Comparison of ENCODE assay signal across 8 mouse cellular contexts in the genomic region with DNA sequence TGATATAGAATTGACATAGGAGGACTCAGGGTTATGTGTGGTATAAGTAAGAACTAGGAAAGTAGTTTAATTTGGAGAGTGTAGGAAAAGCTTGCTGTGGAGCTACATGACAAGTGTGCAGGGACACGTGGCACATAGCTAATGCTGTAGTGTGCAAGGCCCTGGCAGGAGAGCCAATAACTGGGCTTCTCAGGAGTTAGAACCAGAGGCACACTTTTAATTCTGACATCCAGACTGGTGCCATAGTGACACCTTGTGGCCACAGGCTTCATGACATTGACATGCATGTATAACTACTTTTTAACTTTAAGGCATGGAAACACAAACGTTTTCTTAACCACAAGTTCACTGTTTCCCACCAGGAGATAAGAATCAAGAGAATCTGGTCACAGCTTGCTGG.
DNase-seq lines count a peak whose midpoint lies in the region; ATAC-seq and TF ChIP-seq lines count a peak whose summit lies in the region.

No protein-coding gene starts in this region.

- ATAC-seq in embryonic facial prominence, embryonic 12.5 days (ENCODE audit: insufficient number of reproducible peaks, insufficient read depth, low FRiP score, low TSS enrichment) = 0 out of 2 replicates have a peak, but pooled peaks have one; percentile 77
- ATAC-seq in heart, embryonic 16.5 days (replicated peaks; ENCODE audit: extremely low read depth, insufficient read depth, low FRiP score) = peak; percentile 63
- ATAC-seq in neutrophil, adult 5-6 weeks (ENCODE audit: extremely low read depth, insufficient number of reproducible peaks, low FRiP score, poor library complexity, severe bottlenecking) = peak; percentile 89

- no peak overlapping the region for H3K4me3 ChIP-seq in CH12.LX (replicated peaks in 1 of 3; ENCODE audit: low read depth in 2 of 3, low read length in 2 of 3, poor library complexity in 1 of 3)
- no peak overlapping the region for H3K4me3 ChIP-seq in embryonic facial prominence, embryonic 12.5 days
- H3K4me3 ChIP-seq in heart, embryonic 16.5 days (ENCODE audit: low read length) = no peak overlapping the region
- H3K4me3 ChIP-seq in lung, adult 2 months (replicated peaks; ENCODE audit: extremely low read depth, low read depth, low read length) = no peak overlapping the region

- 3% methylated on average over 2 of the region's 2 CpGs for WGBS in embryonic facial prominence, embryonic 12.5 days
- WGBS in heart, embryonic 16.5 days = 2% methylated on average over 2 of the region's 2 CpGs
- WGBS in lung, adult 2 months = 0% methylated on average over 2 of the region's 2 CpGs

- no peak for TF ChIP-seq POLR2A in CH12.LX (IDR thresholded peaks at IDR 0.05; ENCODE audit: low read depth, low read length)
- TF ChIP-seq POLR2A in lung, adult 2 months (IDR thresholded peaks at IDR 0.05; ENCODE audit: borderline replicate concordance, extremely low read depth, low read depth, low read length) = no peak

- no peak overlapping the region for H3K9ac ChIP-seq in CH12.LX (ENCODE audit: insufficient read depth, low read depth)
- no peak overlapping the region for H3K9ac ChIP-seq in embryonic facial prominence, embryonic 12.5 days
- no peak overlapping the region for H3K9ac ChIP-seq in heart, embryonic 16.5 days (ENCODE audit: low read length)

- no peaks in the 10 kb centered on the region for H3K36me3 ChIP-seq in CH12.LX (replicated peaks in 1 of 2; ENCODE audit: control insufficient read depth in 1 of 2, insufficient read depth in 1 of 2, low read length in 1 of 2)
- no peaks in the 10 kb centered on the region for H3K36me3 ChIP-seq in embryonic facial prominence, embryonic 12.5 days
- H3K36me3 ChIP-seq in heart, embryonic 16.5 days (ENCODE audit: control insufficient read depth, insufficient read depth) = no peaks in the 10 kb centered on the region

- H3K4me1 ChIP-seq in CH12.LX (ENCODE audit: control insufficient read depth in 1 of 2, insufficient read depth in 2 of 2) = peaks cover 2 to 45% of the 10 kb centered on the region in 2 experiments; a peak in 3 of 4 replicates
- no peaks in the 10 kb centered on the region for H3K4me1 ChIP-seq in embryonic facial prominence, embryonic 12.5 days
- H3K4me1 ChIP-seq in heart, embryonic 16.5 days (ENCODE audit: control insufficient read depth, insufficient read depth, low read length) = peaks cover 8% of the 10 kb centered on the region
- no peaks in the 10 kb centered on the region for H3K4me1 ChIP-seq in lung, adult 2 months (ENCODE audit: control insufficient read depth, insufficient read depth, low read length)

- no peak overlapping the region for H3K27ac ChIP-seq in CH12.LX (ENCODE audit: insufficient read depth, low read depth)
- no peak overlapping the region for H3K27ac ChIP-seq in embryonic facial prominence, embryonic 12.5 days
- no peak overlapping the region for H3K27ac ChIP-seq in heart, embryonic 16.5 days (ENCODE audit: low read length)

- DNase-seq in CH12.LX (ENCODE audit: extremely low read depth) = peak; percentile 82
- DNase-seq in adrenal gland, postnatal 4 days (ENCODE audit: low spot score in 2 of 2) = peak; percentile 35 to 60
- DNase-seq in kidney, postnatal 36 days = peak; percentile 71 to 88
- peak; percentile 67 for DNase-seq in lung, adult 2 months
- peak; percentile 88 to 91 for DNase-seq in thymus, postnatal 10 days (ENCODE audit: low spot score in 2 of 2)

- TF ChIP-seq CTCF in CH12.LX (conservative IDR thresholded peaks at IDR 0.05 in 1 of 2, IDR thresholded peaks at IDR 0.05 in 1 of 2; ENCODE audit: low read depth in 2 of 2, low read length in 2 of 2) = peak; percentile 80 to 94
- peak; percentile 35; the same call in 1 of the 2 replicates for TF ChIP-seq CTCF in lung, adult 2 months (IDR thresholded peaks at IDR 0.05; ENCODE audit: insufficient read depth, low read length)

- in situ Hi-C loops in CH12.LX (cut with MboI; ENCODE audit: low pct_ligation_motif_present, low pct_unique_long_range_greater_than_20kb, low sequenced_read_pairs) = loop anchor here (10.0 to 25.0 kb wide), 2 partner anchors 254 to 657 kb away; a partner anchor contains a TSS

- H3K4me2 ChIP-seq in CH12.LX (ENCODE audit: insufficient read depth, low read depth, poor library complexity, severe bottlenecking) = no peak overlapping the region
- H3K4me2 ChIP-seq in embryonic facial prominence, embryonic 12.5 days (replicated peaks) = no peak overlapping the region
- no peak overlapping the region for H3K4me2 ChIP-seq in heart, embryonic 16.5 days (ENCODE audit: low read depth, low read length)

- TF ChIP-seq RAD21 in CH12.LX (IDR thresholded peaks at IDR 0.05; ENCODE audit: low read depth, low read length) = peak; percentile 96

- H3K27me3 ChIP-seq in CH12.LX (replicated peaks) = no peaks in the 10 kb centered on the region
- H3K27me3 ChIP-seq in embryonic facial prominence, embryonic 12.5 days = no peaks in the 10 kb centered on the region
- no peaks in the 10 kb centered on the region for H3K27me3 ChIP-seq in heart, embryonic 16.5 days (ENCODE audit: control insufficient read depth, insufficient read depth, low read length)

- H3K79me2 ChIP-seq in CH12.LX (replicated peaks; ENCODE audit: control insufficient read depth, extremely low read depth, insufficient read depth, poor library complexity, severe bottlenecking) = no peaks in the 10 kb centered on the region

- H3K9me3 ChIP-seq in CH12.LX (replicated peaks; ENCODE audit: low read length) = no peaks in the 10 kb centered on the region
- no peaks in the 10 kb centered on the region for H3K9me3 ChIP-seq in embryonic facial prominence, embryonic 12.5 days
- no peaks in the 10 kb centered on the region for H3K9me3 ChIP-seq in heart, embryonic 16.5 days (replicated peaks; ENCODE audit: control insufficient read depth, low read length)

- dilution Hi-C loops in CH12.LX (cut with MboI; ENCODE audit: extremely low pct_ligation_motif_present, extremely low pct_unique_long_range_greater_than_20kb, low sequenced_read_pairs) = no loop called here

- no peak for TF ChIP-seq EP300 in CH12.LX (IDR thresholded peaks at IDR 0.05; ENCODE audit: low read length)

TF ChIP-seq in CH12.LX, 34 proteins besides CTCF, POLR2A, EP300 and RAD21:
- TF ChIP-seq MAX (IDR thresholded peaks at IDR 0.05; ENCODE audit: low read length) = 0 out of 2 replicates have a peak, but pooled peaks have one; percentile 49
- no peak for TF ChIP-seq MEF2A (IDR thresholded peaks at IDR 0.05; ENCODE audit: borderline replicate concordance, low read depth, low read length)
- no peak for TF ChIP-seq USF2 (conservative IDR thresholded peaks at IDR 0.05; ENCODE audit: low read depth, low read length)
- TF ChIP-seq NELFE (IDR thresholded peaks at IDR 0.05; ENCODE audit: low read depth, low read length) = no peak; the same call in 1 of the 2 replicates
- TF ChIP-seq ZC3H11A (IDR thresholded peaks at IDR 0.05; ENCODE audit: low read depth, low read length) = peak; percentile 48
- peak; percentile 85 for TF ChIP-seq SMC3 (IDR thresholded peaks at IDR 0.05; ENCODE audit: low read depth, low read length)
- no peak for TF ChIP-seq POLR2AphosphoS2 (IDR thresholded peaks at IDR 0.05; ENCODE audit: low read depth, low read length)
- TF ChIP-seq KAT2A (IDR thresholded peaks at IDR 0.05; ENCODE audit: insufficient replicate concordance, low read length) = no peak
- TF ChIP-seq JUN (IDR thresholded peaks at IDR 0.05; ENCODE audit: insufficient read depth, low read depth, low read length) = no peak
- no peak for TF ChIP-seq TCF12 (IDR thresholded peaks at IDR 0.05; ENCODE audit: low read depth, low read length)
- no peak for TF ChIP-seq ZMIZ1 (IDR thresholded peaks at IDR 0.05; ENCODE audit: low read depth, low read length)
- TF ChIP-seq BHLHE40 (IDR thresholded peaks at IDR 0.05; ENCODE audit: low read depth, low read length) = peak; percentile 29; the same call in 1 of the 2 replicates
- TF ChIP-seq ETS1 (conservative IDR thresholded peaks at IDR 0.05; ENCODE audit: low read depth, low read length) = no peak
- TF ChIP-seq MYC (IDR thresholded peaks at IDR 0.05; ENCODE audit: low read depth, low read length) = peak; percentile 82
TF ChIP-seq in CH12.LX: peak in this region for 5.
